ENCODE assay signal across 12 mouse cellular contexts in genomic region chr9:68942595-68943011, GRCm38 (mm10).
DNase-seq lines count a peak whose midpoint lies in the region; ATAC-seq and TF ChIP-seq lines count a peak whose summit lies in the region.
"Had no signal": no experiment of that assay in that cellular context is flagged by ENCODE, and none has a peak within 500 bp of the region (broad histone marks: within the 10 kb centered on the region; RNA-seq: fewer than 3 reads in every experiment).

No protein-coding gene starts in this region.

- no peak for TF ChIP-seq POLR2A in cerebellum, adult 2 months (IDR thresholded peaks at IDR 0.05; ENCODE audit: borderline replicate concordance, insufficient read depth, low read length)

- H3K4me1 ChIP-seq in hindbrain, postnatal 0 days (ENCODE audit: insufficient read depth, low read length), result peaks cover 8% of the 10 kb centered on the region
- H3K4me1 ChIP-seq in hindbrain, embryonic 11.5 days (replicated peaks; ENCODE audit: control insufficient read depth, insufficient read depth, low read length), result no peaks in the 10 kb centered on the region
- peaks cover 11% of the 10 kb centered on the region for H3K4me1 ChIP-seq in cerebellum, adult 2 months (ENCODE audit: control insufficient read depth, insufficient read depth, low read length)
- H3K4me1 ChIP-seq: intestine, embryonic 15.5 days had no signal

- TF ChIP-seq CTCF in hindbrain, postnatal 0 days (IDR thresholded peaks at IDR 0.05; ENCODE audit: low read depth), result peak; percentile 28; the same call in 1 of the 2 replicates
- peak; percentile 22; the same call in 1 of the 2 replicates for TF ChIP-seq CTCF in cerebellum, adult 2 months (IDR thresholded peaks at IDR 0.05; ENCODE audit: borderline replicate concordance, insufficient read depth, low read depth, low read length)

- H3K4me3 ChIP-seq in hindbrain, postnatal 0 days (ENCODE audit: low read length), result no peak overlapping the region
- H3K4me3 ChIP-seq in hindbrain, embryonic 11.5 days (ENCODE audit: low read depth, low read length), result no peak overlapping the region
- no peak overlapping the region for H3K4me3 ChIP-seq in cerebellum, adult 2 months (replicated peaks; ENCODE audit: insufficient read depth, low read depth, low read length)
- H3K4me3 ChIP-seq: heart, embryonic 15.5 days; intestine, embryonic 15.5 days had no signal

- no peak overlapping the region for H3K9ac ChIP-seq in hindbrain, postnatal 0 days (replicated peaks; ENCODE audit: low read length)
- no peak overlapping the region for H3K9ac ChIP-seq in hindbrain, embryonic 11.5 days (ENCODE audit: low read depth, low read length)
- H3K9ac ChIP-seq: heart, embryonic 15.5 days; intestine, embryonic 15.5 days had no signal

- ATAC-seq in cerebellum, adult (ENCODE audit: insufficient number of reproducible peaks, low FRiP score, low TSS enrichment), result no peak
- no peak for ATAC-seq in hindbrain, postnatal 0 days
- ATAC-seq in hindbrain, embryonic 11.5 days (ENCODE audit: low FRiP score), result no peak
- ATAC-seq: intestine, embryonic 15.5 days had no signal

- no peak overlapping the region for H3K27ac ChIP-seq in hindbrain, postnatal 0 days
- no peak overlapping the region for H3K27ac ChIP-seq in hindbrain, embryonic 11.5 days (ENCODE audit: low read depth, low read length)
- H3K27ac ChIP-seq in cerebellum, adult 2 months (ENCODE audit: insufficient read depth, low read length), result no peak overlapping the region
- H3K27ac ChIP-seq: heart, embryonic 15.5 days; intestine, embryonic 15.5 days had no signal

- no peak overlapping the region for H3K4me2 ChIP-seq in hindbrain, postnatal 0 days (ENCODE audit: low read depth, low read length)
- no peak overlapping the region for H3K4me2 ChIP-seq in hindbrain, embryonic 11.5 days (replicated peaks; ENCODE audit: low read depth, low read length)
- H3K4me2 ChIP-seq: heart, embryonic 15.5 days; intestine, embryonic 15.5 days had no signal

- peak; percentile 26 for DNase-seq in cerebellum, adult 11 months
- peak; percentile 54 for DNase-seq in hindbrain, postnatal 0 days (ENCODE audit: low spot score)
- no peak for DNase-seq in hindbrain, embryonic 11.5 days (ENCODE audit: low spot score)
- DNase-seq in cerebellum, adult 2 months, result peak in 1 of 2 experiments; percentile 51
- peak; percentile 76 for DNase-seq in forelimb bud, embryonic 11.5 days (ENCODE audit: low read depth, low spot score)
- DNase-seq in ovary, postnatal 10 days (ENCODE audit: low spot score), result no peak
- DNase-seq in layer of hippocampus, adult 18-20 months (ENCODE audit: low spot score in 2 of 2), result no peak
- DNase-seq: spleen, adult 18-20 months; thymus, adult 2 months had no signal

- no peaks in the 10 kb centered on the region for H3K27me3 ChIP-seq in hindbrain, postnatal 0 days (ENCODE audit: insufficient read depth, low read length)
- H3K27me3 ChIP-seq in hindbrain, embryonic 11.5 days (ENCODE audit: control insufficient read depth, insufficient read depth, low read length), result peaks cover 6% of the 10 kb centered on the region; the same call in 1 of the 2 replicates
- no peaks in the 10 kb centered on the region for H3K27me3 ChIP-seq in cerebellum, adult 2 months (ENCODE audit: control insufficient read depth, insufficient read depth, low read length)
- H3K27me3 ChIP-seq: heart, embryonic 15.5 days; intestine, embryonic 15.5 days had no signal

- WGBS in hindbrain, postnatal 0 days, result 58% methylated on average over 4 of the region's 4 CpGs
- WGBS in hindbrain, embryonic 11.5 days, result 70% methylated on average over 4 of the region's 4 CpGs
- WGBS in cerebellum, adult 2 months, result 82% methylated on average over 4 of the region's 4 CpGs

- no peaks in the 10 kb centered on the region for H3K9me3 ChIP-seq in hindbrain, postnatal 0 days (ENCODE audit: low read length)
- H3K9me3 ChIP-seq in hindbrain, embryonic 11.5 days (ENCODE audit: control insufficient read depth, low read length), result no peaks in the 10 kb centered on the region
- H3K9me3 ChIP-seq: heart, embryonic 15.5 days; intestine, embryonic 15.5 days had no signal

- no peaks in the 10 kb centered on the region for H3K36me3 ChIP-seq in hindbrain, postnatal 0 days (ENCODE audit: insufficient read depth, low read length)
- H3K36me3 ChIP-seq in hindbrain, embryonic 11.5 days (ENCODE audit: control insufficient read depth, insufficient read depth, low read length), result no peaks in the 10 kb centered on the region
- H3K36me3 ChIP-seq: heart, embryonic 15.5 days; intestine, embryonic 15.5 days had no signal

Comparison
In these comparisons a context has a peak if more than half of its experiments do, and no peak if none do; other contexts are left out.
1. DNase-seq: peak in cerebellum, adult 11 months (single experiment), hindbrain, postnatal 0 days (single experiment) and forelimb bud, embryonic 11.5 days (single experiment); none in hindbrain, embryonic 11.5 days (single experiment), ovary, postnatal 10 days (single experiment) and layer of hippocampus, adult 18-20 months (0 of 2).